Mouse (Mus musculus) CH12.LX (cell line): ENCODE data around the gene Gbp10.
"Not testable (repeated sequence)": the region's sequence is repeated elsewhere in the genome, so short reads cannot be mapped to it uniquely, and the experiment has no call there.

Experiments used
- CHD1 ChIP-seq: IDR thresholded peaks from 2 replicates; pipeline ENCODE4 v1.6.1; 2012; ENCODE audit warnings: low read depth, low read length, improper control_type of control experiment, inconsistent platforms
- CHD2 ChIP-seq: IDR thresholded peaks from 2 replicates; pipeline ENCODE4 v1.6.1; 2011; ENCODE audit warnings: low read length, improper control_type of control experiment
- CTCF ChIP-seq, 2 experiments: IDR thresholded peaks in 1 of 2; conservative IDR thresholded peaks in 1 of 2; 2 replicates each; pipeline ENCODE4 v1.5.1; 2011 to 2012; ENCODE audit warnings: low read depth in 2 of 2, low read length in 2 of 2, improper control_type of control experiment in 1 of 2, inconsistent platforms in 1 of 2, mild to moderate bottlenecking in 1 of 2, moderate library complexity in 1 of 2
- EP300 ChIP-seq: IDR thresholded peaks from 2 replicates; pipeline ENCODE4 v1.6.1; 2011; ENCODE audit warnings: low read length, improper control_type of control experiment
- KAT2A ChIP-seq: IDR thresholded peaks from 2 replicates; pipeline ENCODE4 v1.6.1; 2012; ENCODE audit warnings: low read length, improper control_type of control experiment, inconsistent platforms; ENCODE audit not compliant: insufficient replicate concordance
- MAFK ChIP-seq: IDR thresholded peaks from 2 replicates; pipeline ENCODE4 v1.6.1; 2011; ENCODE audit warnings: low read length, improper control_type of control experiment; ENCODE audit not compliant: insufficient replicate concordance
- MAZ ChIP-seq: IDR thresholded peaks from 2 replicates; pipeline ENCODE4 v1.6.1; 2012; ENCODE audit warnings: low read depth, mild to moderate bottlenecking, inconsistent platforms, low read length, improper control_type of control experiment, moderate library complexity
- NELFE ChIP-seq: IDR thresholded peaks from 2 replicates; pipeline ENCODE4 v1.6.1; 2011; ENCODE audit warnings: low read depth, low read length, improper control_type of control experiment
- POLR2A ChIP-seq: IDR thresholded peaks from 2 replicates; pipeline ENCODE4 v1.6.1; 2011; ENCODE audit warnings: low read depth, mild to moderate bottlenecking, improper control_type of control experiment, low read length
- TBP ChIP-seq: conservative IDR thresholded peaks from 2 replicates; pipeline ENCODE4 v1.6.1; 2011; ENCODE audit warnings: low read depth, low read length, improper control_type of control experiment
- UBTF ChIP-seq: IDR thresholded peaks from 2 replicates; pipeline ENCODE4 v1.6.1; 2012; ENCODE audit warnings: low read depth, mild to moderate bottlenecking, inconsistent platforms, low read length, improper control_type of control experiment, moderate library complexity
- USF1 ChIP-seq: IDR thresholded peaks from 2 replicates; pipeline ENCODE4 v1.6.1; 2014; ENCODE audit warnings: low read depth, mild to moderate bottlenecking, inconsistent platforms, low read length, improper control_type of control experiment
- ZC3H11A ChIP-seq: IDR thresholded peaks from 2 replicates; pipeline ENCODE4 v1.6.1; 2012; ENCODE audit warnings: low read depth, mild to moderate bottlenecking, inconsistent platforms, low read length, improper control_type of control experiment
- ZMIZ1 ChIP-seq: IDR thresholded peaks from 2 replicates; pipeline ENCODE4 v1.6.1; 2012; ENCODE audit warnings: low read depth, mild to moderate bottlenecking, inconsistent platforms, low read length, improper control_type of control experiment

- not testable (repeated sequence) for TF ChIP-seq CTCF (conservative IDR thresholded peaks at IDR 0.05 in 1 of 2, IDR thresholded peaks at IDR 0.05 in 1 of 2; ENCODE audit: low read depth in 2 of 2, low read length in 2 of 2); MAFK; USF1; UBTF; MAZ; EP300; POLR2A; NELFE; CHD1; ZMIZ1; KAT2A; ZC3H11A; TBP; CHD2
These were observed 21.3 kb upstream of the Gbp10 start for GRCm38 (mm10) chr5:105260673-105261072.
